Mouse (Mus musculus): ENCODE results near the gene Mapk8ip2. TPM values are rescaled to one million over a fixed set of nuclear protein-coding genes. Genes with fewer than 3 reads are reported as not detected.

Mapk8ip2 gene
- polyA plus RNA-seq (2012; ENCODE audit: insufficient read depth, insufficient read length, missing spikeins), result not detected in 2 replicates

GRCm38 (mm10) chr15:89453865-89454478, at the start of gene Mapk8ip2:
Mapk8ip2 (plus strand) TSS chr15:89453913.
- Histone ChIP-seq H3K4me1 (ENCODE audit: control insufficient read depth, insufficient read depth, insufficient read length, low read length) (0 out of 2 replicates have a peak, but pooled peaks cover 3% of the 10 kb centered on the region), H3K27ac (replicated peaks; ENCODE audit: low read depth, low read length) (no peak within 1 kb of the TSS), H3K4me3 (ENCODE audit: insufficient read depth, low read depth, low read length) (peak within 1 kb of the TSS; percentile 45)

- no peak overlapping the region for H3K4me3 ChIP-seq (ENCODE audit: insufficient read depth, low read depth, low read length)
- H3K27ac ChIP-seq (replicated peaks; ENCODE audit: low read depth, low read length), result no peak overlapping the region
- no peaks in the 10 kb centered on the region for H3K4me1 ChIP-seq (ENCODE audit: control insufficient read depth, insufficient read depth, insufficient read length, low read length)
Measured at GRCm38 (mm10) chr15:89404831-89405623, 48.7 kb upstream of the Mapk8ip2 start.

- Histone ChIP-seq H3K4me3 (ENCODE audit: insufficient read depth, low read depth, low read length) (no peak overlapping the region), H3K4me1 (ENCODE audit: control insufficient read depth, insufficient read depth, insufficient read length, low read length) (no peaks in the 10 kb centered on the region), H3K27ac (replicated peaks; ENCODE audit: low read depth, low read length) (no peak overlapping the region)
Measured at GRCm38 (mm10) chr15:89406691-89407090, 47.0 kb upstream of the Mapk8ip2 start.

- Histone ChIP-seq H3K4me1 (ENCODE audit: control insufficient read depth, insufficient read depth, insufficient read length, low read length) (no peaks in the 10 kb centered on the region), H3K27ac (replicated peaks; ENCODE audit: low read depth, low read length) (no peak within 1 kb of the TSS), H3K4me3 (ENCODE audit: insufficient read depth, low read depth, low read length) (no peak within 1 kb of the TSS)
Measured at GRCm38 (mm10) chr15:89410118-89410517, 43.6 kb upstream of the Mapk8ip2 start, which contains the start of gene Syce3. Syce3 (minus strand) TSS chr15:89410503.

- Histone ChIP-seq H3K4me1 (ENCODE audit: control insufficient read depth, insufficient read depth, insufficient read length, low read length) (0 out of 2 replicates have a peak, but pooled peaks cover 2% of the 10 kb centered on the region), H3K4me3 (ENCODE audit: insufficient read depth, low read depth, low read length) (no peak overlapping the region), H3K27ac (replicated peaks; ENCODE audit: low read depth, low read length) (0 out of 2 replicates have a peak overlapping the region, but pooled peaks have one; percentile 1)
Measured at GRCm38 (mm10) chr15:89415282-89415681, 38.4 kb upstream of the Mapk8ip2 start.

GRCm38 (mm10) chr15:89421938-89422337, 31.8 kb upstream of the Mapk8ip2 start:
- peak overlapping the region; percentile 54 for H3K27ac ChIP-seq (replicated peaks; ENCODE audit: low read depth, low read length)
- H3K4me3 ChIP-seq (ENCODE audit: insufficient read depth, low read depth, low read length), result peak overlapping the region; percentile 19
- peaks cover 5% of the 10 kb centered on the region; the same call in 1 of the 2 replicates for H3K4me1 ChIP-seq (ENCODE audit: control insufficient read depth, insufficient read depth, insufficient read length, low read length)

GRCm38 (mm10) chr15:89424621-89425020, 29.1 kb upstream of the Mapk8ip2 start:
- H3K4me3 ChIP-seq (ENCODE audit: insufficient read depth, low read depth, low read length), result peak overlapping the region; percentile 75
- peaks cover 5% of the 10 kb centered on the region for H3K4me1 ChIP-seq (ENCODE audit: control insufficient read depth, insufficient read depth, insufficient read length, low read length)
- H3K27ac ChIP-seq (replicated peaks; ENCODE audit: low read depth, low read length), result peak overlapping the region; percentile 97

- no peaks in the 10 kb centered on the region; the same call in 1 of the 2 replicates for H3K4me1 ChIP-seq (ENCODE audit: control insufficient read depth, insufficient read depth, insufficient read length, low read length)
- peak within 1 kb of the TSS; percentile 75 for H3K4me3 ChIP-seq (ENCODE audit: insufficient read depth, low read depth, low read length)
- peak within 1 kb of the TSS; percentile 98 for H3K27ac ChIP-seq (replicated peaks; ENCODE audit: low read depth, low read length)
Measured at GRCm38 (mm10) chr15:89425711-89426121, 28.0 kb upstream of the Mapk8ip2 start, which contains the start of gene Cpt1b. Cpt1b (minus strand) TSS chr15:89425863.

GRCm38 (mm10) chr15:89426716-89427115, 27.0 kb upstream of the Mapk8ip2 start:
- Histone ChIP-seq H3K27ac (replicated peaks; ENCODE audit: low read depth, low read length) (peak overlapping the region; percentile 98), H3K4me3 (ENCODE audit: insufficient read depth, low read depth, low read length) (peak overlapping the region; percentile 23; the same call in 1 of the 2 replicates), H3K4me1 (ENCODE audit: control insufficient read depth, insufficient read depth, insufficient read length, low read length) (no peaks in the 10 kb centered on the region; the same call in 1 of the 2 replicates)

- Histone ChIP-seq H3K4me3 (ENCODE audit: insufficient read depth, low read depth, low read length) (peak overlapping the region; percentile 91), H3K27ac (replicated peaks; ENCODE audit: low read depth, low read length) (peak overlapping the region; percentile 98)
Measured at GRCm38 (mm10) chr15:89428136-89428790, 25.4 kb upstream of the Mapk8ip2 start.

GRCm38 (mm10) chr15:89428821-89429351, 24.8 kb upstream of the Mapk8ip2 start:
- H3K4me1 ChIP-seq (ENCODE audit: control insufficient read depth, insufficient read depth, insufficient read length, low read length), result peaks cover 5% of the 10 kb centered on the region; the same call in 1 of the 2 replicates
- peak overlapping the region; percentile 91 for H3K4me3 ChIP-seq (ENCODE audit: insufficient read depth, low read depth, low read length)
- peak overlapping the region; percentile 98 for H3K27ac ChIP-seq (replicated peaks; ENCODE audit: low read depth, low read length)

More at GRCm38 (mm10) chr15:89428136-89428790, 25.4 kb upstream of the Mapk8ip2 start:
- H3K4me1 ChIP-seq (ENCODE audit: control insufficient read depth, insufficient read depth, insufficient read length, low read length), result peaks cover 5% of the 10 kb centered on the region; the same call in 1 of the 2 replicates

- Histone ChIP-seq H3K4me3 (ENCODE audit: insufficient read depth, low read depth, low read length) (peak within 1 kb of the TSS; percentile 91), H3K4me1 (ENCODE audit: control insufficient read depth, insufficient read depth, insufficient read length, low read length) (peaks cover 5% of the 10 kb centered on the region; the same call in 1 of the 2 replicates), H3K27ac (replicated peaks; ENCODE audit: low read depth, low read length) (peak within 1 kb of the TSS; percentile 99)
Measured at GRCm38 (mm10) chr15:89429352-89430221, 24.1 kb upstream of the Mapk8ip2 start, which contains the start of the genes C730034F03Rik, Gm44502 and Chkb. C730034F03Rik (plus strand) TSS chr15:89429589. Gm44502 (minus strand) TSS chr15:89429696. Chkb (minus strand) TSS chr15:89429908.

GRCm38 (mm10) chr15:89430341-89430740, 23.4 kb upstream of the Mapk8ip2 start:
- H3K4me3 ChIP-seq (ENCODE audit: insufficient read depth, low read depth, low read length), result peak overlapping the region; percentile 91

More at GRCm38 (mm10) chr15:89430341-89430740, 23.4 kb upstream of the Mapk8ip2 start:
- H3K27ac ChIP-seq (replicated peaks; ENCODE audit: low read depth, low read length), result peak overlapping the region; percentile 99
- H3K4me1 ChIP-seq (ENCODE audit: control insufficient read depth, insufficient read depth, insufficient read length, low read length), result peaks cover 5% of the 10 kb centered on the region; the same call in 1 of the 2 replicates
